Mouse (Mus musculus) heart, postnatal 0 days (tissue): Measurements from ENCODE around the gene Mapk8ip1. TPM values are rescaled to one million over a fixed set of nuclear protein-coding genes. Genes with fewer than 3 reads are reported as not detected.

Experiments
- ATAC-seq: fragments of 200-750 bp; cut with Nextera tagmentation; 2 replicates; pipeline ENCODE4 v1.8.0; 2017; ENCODE audit warnings: low read depth, moderate number of reproducible peaks, moderate library complexity; ENCODE audit not compliant: insufficient read depth
- DNase-seq: peaks from one replicate; pipeline ENCODE4 v3.0.0-alpha.2; 2016; ENCODE audit warnings: low spot score
- H3K27ac ChIP-seq: fragments of 300-500 bp; sonication (generic); 2 replicates; pipeline ENCODE4 v1.5.1; 2014; ENCODE audit warnings: low read depth, mild to moderate bottlenecking
- H3K27me3 ChIP-seq: fragments of 300-500 bp; sonication (generic); 2 replicates; pipeline ENCODE4 v1.6.1; 2014; ENCODE audit warnings: low read length, mixed read lengths; ENCODE audit not compliant: control insufficient read depth, insufficient read depth
- H3K36me3 ChIP-seq: fragments of 300-500 bp; sonication (generic); replicated peaks from 2 replicates; pipeline ENCODE4 v1.6.1; 2014; ENCODE audit warnings: low read length, mixed read lengths; ENCODE audit not compliant: control insufficient read depth, insufficient read depth
- H3K4me1 ChIP-seq: fragments of 300-500 bp; sonication (generic); 2 replicates; pipeline ENCODE4 v1.6.1; 2014; ENCODE audit warnings: antibody characterized with exemption; ENCODE audit not compliant: control insufficient read depth, insufficient read depth
- H3K4me2 ChIP-seq: fragments of 300-500 bp; sonication (generic); 2 replicates; pipeline ENCODE4 v1.6.1; 2014; ENCODE audit warnings: low read depth, mild to moderate bottlenecking, low read length, moderate library complexity
- H3K4me3 ChIP-seq: fragments of 300-500 bp; sonication (generic); 2 replicates; pipeline ENCODE4 v1.5.1; 2014; ENCODE audit warnings: low read depth, low read length
- H3K9ac ChIP-seq: fragments of 300-500 bp; sonication (generic); replicated peaks from 2 replicates; pipeline ENCODE4 v1.6.1; 2014; ENCODE audit warnings: low read depth, low read length, mixed read lengths
- H3K9me3 ChIP-seq: fragments of 300-500 bp; sonication (generic); replicated peaks from 2 replicates; pipeline ENCODE4 v1.6.1; 2016; ENCODE audit warnings: low read length; ENCODE audit not compliant: control insufficient read depth
- CTCF ChIP-seq: IDR thresholded peaks from 2 replicates; pipeline ENCODE4 v1.5.1; 2016; ENCODE audit warnings: antibody characterized with exemption, control low read depth, low read depth
- EP300 ChIP-seq: IDR thresholded peaks from 2 replicates; pipeline ENCODE4 v1.6.1; 2016; ENCODE audit warnings: antibody characterized with exemption, low read depth
- WGBS: fragments of 180-500 bp; shearing (Covaris S2); extraction: QIAGEN DNeasy Blood & Tissue Kit; methylation state at CpG from one replicate; pipeline ENCODE4 v1.1.7; 2014; 5-methylcytosine and 5-hydroxymethylcytosine counted together
- polyA plus RNA-seq: library from polyadenylated mRNA; unstranded; fragments of >200 nt; fragmentation: Nextera tagmentation; extraction: Ambion mirVana; gene quantifications from 2 replicates; pipeline ENCODE4 v1.2.1, GENCODE M21; 2015
- total RNA-seq: library from RNA; depleted of rRNA; stranded (reverse); fragments of >200 nt; gene quantifications from 2 replicates; pipeline ENCODE4 v1.2.3, GENCODE M21; 2014; ENCODE audit warnings: low replicate concordance

The Mapk8ip1 gene
- total and polyA plus RNA-seq, 2 experiments from 2014 or later, result 2.7 to 8.4 TPM

- DNase-seq (no peak), ATAC-seq (no peak)
- Histone ChIP-seq H3K9ac (no peak overlapping the region), H3K27me3 (no peaks in the 10 kb centered on the region), H3K27ac (no peak overlapping the region), H3K36me3 (peaks cover 61% of the 10 kb centered on the region), H3K4me3 (no peak overlapping the region), H3K9me3 (no peaks in the 10 kb centered on the region), H3K4me1 (peaks cover 9% of the 10 kb centered on the region; the same call in 1 of the 2 replicates), H3K4me2 (no peak overlapping the region)
- TF ChIP-seq CTCF (no peak), EP300 (no peak)
- WGBS, result 80% methylated on average over 17 of the region's 17 CpGs
Measured at GRCm38 (mm10) chr2:92379783-92380494, 21.1 kb downstream of the Mapk8ip1 start.

GRCm38 (mm10) chr2:92377320-92377719 lies 23.7 kb downstream of the Mapk8ip1 start:
- Histone ChIP-seq H3K27ac (no peak overlapping the region), H3K27me3 (peaks cover 2% of the 10 kb centered on the region; the same call in 1 of the 2 replicates), H3K9ac (no peak overlapping the region), H3K4me2 (no peak overlapping the region), H3K9me3 (no peaks in the 10 kb centered on the region), H3K4me3 (no peak overlapping the region), H3K36me3 (peaks cover 53% of the 10 kb centered on the region), H3K4me1 (peaks cover 13% of the 10 kb centered on the region; the same call in 1 of the 2 replicates)
- WGBS, result 89% methylated on average over 7 of the region's 7 CpGs
- TF ChIP-seq CTCF, result no peak
- no peak for TF ChIP-seq EP300
- no peak for ATAC-seq
- no peak for DNase-seq

GRCm38 (mm10) chr2:92376300-92376699 lies 24.8 kb downstream of the Mapk8ip1 start:
- H3K27ac ChIP-seq, result no peak overlapping the region
- 80% methylated on average over 6 of the region's 6 CpGs for WGBS

GRCm38 (mm10) chr2:92375788-92376187 lies 25.3 kb downstream of the Mapk8ip1 start:
- ATAC-seq (no peak), DNase-seq (no peak)
- H3K4me3 ChIP-seq, result peak overlapping the region; percentile 83
- peaks cover 13% of the 10 kb centered on the region; the same call in 1 of the 2 replicates for H3K4me1 ChIP-seq
- 9% methylated on average over 10 of the region's 10 CpGs for WGBS
- peaks cover 17% of the 10 kb centered on the region for H3K27me3 ChIP-seq
- peaks cover 38% of the 10 kb centered on the region for H3K36me3 ChIP-seq
- no peaks in the 10 kb centered on the region for H3K9me3 ChIP-seq
- peak overlapping the region; percentile 85 for H3K27ac ChIP-seq
- H3K4me2 ChIP-seq, result peak overlapping the region; percentile 98
- H3K9ac ChIP-seq, result peak overlapping the region; percentile 87
- TF ChIP-seq CTCF (no peak), EP300 (no peak)

More at GRCm38 (mm10) chr2:92376300-92376699, 24.8 kb downstream of the Mapk8ip1 start:
- Histone ChIP-seq H3K4me2 (peak overlapping the region; percentile 98), H3K9ac (peak overlapping the region; percentile 87; the same call in 1 of the 2 replicates), H3K27me3 (peaks cover 12% of the 10 kb centered on the region), H3K9me3 (no peaks in the 10 kb centered on the region), H3K4me3 (peak overlapping the region; percentile 83; the same call in 1 of the 2 replicates), H3K36me3 (peaks cover 43% of the 10 kb centered on the region), H3K4me1 (peaks cover 13% of the 10 kb centered on the region; the same call in 1 of the 2 replicates)
- ATAC-seq (no peak), DNase-seq (no peak)
- TF ChIP-seq CTCF, result no peak
- TF ChIP-seq EP300, result no peak

- Histone ChIP-seq H3K4me3 (peak overlapping the region; percentile 83), H3K9ac (peak overlapping the region; percentile 87), H3K27ac (peak overlapping the region; percentile 85), H3K4me1 (peaks cover 16% of the 10 kb centered on the region; the same call in 1 of the 2 replicates), H3K9me3 (no peaks in the 10 kb centered on the region), H3K4me2 (peak overlapping the region; percentile 98), H3K27me3 (peaks cover 23% of the 10 kb centered on the region), H3K36me3 (peaks cover 31% of the 10 kb centered on the region)
- DNase-seq, result peak; percentile 100
- peak; percentile 97 for ATAC-seq
- TF ChIP-seq EP300, result no peak
- peak; percentile 1; the same call in 1 of the 2 replicates for TF ChIP-seq CTCF
- WGBS, result 0% methylated on average over 29 of the region's 29 CpGs
Measured at GRCm38 (mm10) chr2:92375099-92375623, 25.9 kb downstream of the Mapk8ip1 start.
